Mouse (Mus musculus): Measurements from ENCODE around the gene Rab6b.

The Rab6b gene

GRCm38 (mm10) chr9:103227760-103228159, 116.2 kb downstream of the Rab6b start:
- Histone ChIP-seq H3K4me3 (replicated peaks; ENCODE audit: low read length) (no peak overlapping the region), H3K9me3 (ENCODE audit: low read length) (no peaks in the 10 kb centered on the region; the same call in 1 of the 2 replicates), H3K36me3 (ENCODE audit: insufficient read depth, low read length) (no peaks in the 10 kb centered on the region), H3K27me3 (ENCODE audit: insufficient read depth, low read length) (peaks cover 40% of the 10 kb centered on the region), H3K4me1 (replicated peaks; ENCODE audit: low read depth, low read length) (peaks cover 42% of the 10 kb centered on the region)
- no peak for TF ChIP-seq NANOG (IDR thresholded peaks at IDR 0.05; ENCODE audit: borderline replicate concordance, low read length)
- TF ChIP-seq CTCF (conservative IDR thresholded peaks at IDR 0.05; ENCODE audit: low read length) = no peak
- TF ChIP-seq POU5F1 (IDR thresholded peaks at IDR 0.05; ENCODE audit: borderline replicate concordance, low read length) = no peak

GRCm38 (mm10) chr9:103228370-103229003, 116.9 kb downstream of the Rab6b start:
- no peak overlapping the region for H3K4me3 ChIP-seq (replicated peaks; ENCODE audit: low read length)
- peaks cover 48% of the 10 kb centered on the region for H3K4me1 ChIP-seq (replicated peaks; ENCODE audit: low read depth, low read length)
- H3K36me3 ChIP-seq (ENCODE audit: insufficient read depth, low read length) = no peaks in the 10 kb centered on the region
- TF ChIP-seq NANOG (IDR thresholded peaks at IDR 0.05; ENCODE audit: borderline replicate concordance, low read length) = no peak
- TF ChIP-seq POU5F1 (IDR thresholded peaks at IDR 0.05; ENCODE audit: borderline replicate concordance, low read length) = no peak
- TF ChIP-seq CTCF (conservative IDR thresholded peaks at IDR 0.05; ENCODE audit: low read length) = no peak
- H3K9me3 ChIP-seq (ENCODE audit: low read length) = no peaks in the 10 kb centered on the region; the same call in 1 of the 2 replicates
- H3K27me3 ChIP-seq (ENCODE audit: insufficient read depth, low read length) = peaks cover 40% of the 10 kb centered on the region

GRCm38 (mm10) chr9:103229037-103229867, 117.7 kb downstream of the Rab6b start:
- TF ChIP-seq NANOG (IDR thresholded peaks at IDR 0.05; ENCODE audit: borderline replicate concordance, low read length) (no peak), CTCF (conservative IDR thresholded peaks at IDR 0.05; ENCODE audit: low read length) (no peak), POU5F1 (IDR thresholded peaks at IDR 0.05; ENCODE audit: borderline replicate concordance, low read length) (no peak)
- peak overlapping the region; percentile 61; the same call in 1 of the 2 replicates for H3K4me3 ChIP-seq (replicated peaks; ENCODE audit: low read length)
- no peaks in the 10 kb centered on the region for H3K36me3 ChIP-seq (ENCODE audit: insufficient read depth, low read length)
- H3K9me3 ChIP-seq (ENCODE audit: low read length) = no peaks in the 10 kb centered on the region; the same call in 1 of the 2 replicates
- peaks cover 48% of the 10 kb centered on the region for H3K4me1 ChIP-seq (replicated peaks; ENCODE audit: low read depth, low read length)
- H3K27me3 ChIP-seq (ENCODE audit: insufficient read depth, low read length) = peaks cover 40% of the 10 kb centered on the region

- Histone ChIP-seq H3K36me3 (ENCODE audit: insufficient read depth, low read length) (no peaks in the 10 kb centered on the region), H3K4me3 (replicated peaks; ENCODE audit: low read length) (peak within 1 kb of the TSS; percentile 61), H3K27me3 (ENCODE audit: insufficient read depth, low read length) (peaks cover 40% of the 10 kb centered on the region), H3K4me1 (replicated peaks; ENCODE audit: low read depth, low read length) (peaks cover 52% of the 10 kb centered on the region), H3K9me3 (ENCODE audit: low read length) (no peaks in the 10 kb centered on the region; the same call in 1 of the 2 replicates)
- TF ChIP-seq POU5F1 (IDR thresholded peaks at IDR 0.05; ENCODE audit: borderline replicate concordance, low read length) = no peak
- no peak for TF ChIP-seq NANOG (IDR thresholded peaks at IDR 0.05; ENCODE audit: borderline replicate concordance, low read length)
- TF ChIP-seq CTCF (conservative IDR thresholded peaks at IDR 0.05; ENCODE audit: low read length) = no peak
Measured at GRCm38 (mm10) chr9:103230151-103230951, 118.8 kb downstream of the Rab6b start, which contains the start of the genes Gm20425 and Trf. Gene Gm20425, minus strand, starts transcription at chr9:103230307. Gene Trf, minus strand, starts transcription at chr9:103230444.

GRCm38 (mm10) chr9:103232232-103233005, 120.8 kb downstream of the Rab6b start:
- peaks cover 48% of the 10 kb centered on the region for H3K4me1 ChIP-seq (replicated peaks; ENCODE audit: low read depth, low read length)
- H3K36me3 ChIP-seq (ENCODE audit: insufficient read depth, low read length) = no peaks in the 10 kb centered on the region
- H3K9me3 ChIP-seq (ENCODE audit: low read length) = no peaks in the 10 kb centered on the region; the same call in 1 of the 2 replicates
- TF ChIP-seq CTCF (conservative IDR thresholded peaks at IDR 0.05; ENCODE audit: low read length) = no peak
- H3K27me3 ChIP-seq (ENCODE audit: insufficient read depth, low read length) = peaks cover 28% of the 10 kb centered on the region
- H3K4me3 ChIP-seq (replicated peaks; ENCODE audit: low read length) = no peak overlapping the region

- H3K4me1 ChIP-seq (replicated peaks; ENCODE audit: low read depth, low read length) = peaks cover 42% of the 10 kb centered on the region
- H3K9me3 ChIP-seq (ENCODE audit: low read length) = no peaks in the 10 kb centered on the region; the same call in 1 of the 2 replicates
- no peaks in the 10 kb centered on the region for H3K36me3 ChIP-seq (ENCODE audit: insufficient read depth, low read length)
- no peak for TF ChIP-seq CTCF (conservative IDR thresholded peaks at IDR 0.05; ENCODE audit: low read length)
- H3K4me3 ChIP-seq (replicated peaks; ENCODE audit: low read length) = no peak overlapping the region
- peaks cover 24% of the 10 kb centered on the region for H3K27me3 ChIP-seq (ENCODE audit: insufficient read depth, low read length)
Measured at GRCm38 (mm10) chr9:103233006-103233395, 121.4 kb downstream of the Rab6b start.

- Histone ChIP-seq H3K9me3 (ENCODE audit: low read length) (no peaks in the 10 kb centered on the region), H3K4me1 (replicated peaks; ENCODE audit: low read depth, low read length) (peaks cover 36% of the 10 kb centered on the region), H3K4me3 (replicated peaks; ENCODE audit: low read length) (no peak overlapping the region), H3K27me3 (ENCODE audit: insufficient read depth, low read length) (peaks cover 16% of the 10 kb centered on the region), H3K36me3 (ENCODE audit: insufficient read depth, low read length) (no peaks in the 10 kb centered on the region)
- TF ChIP-seq NANOG (IDR thresholded peaks at IDR 0.05; ENCODE audit: borderline replicate concordance, low read length) (no peak), CTCF (conservative IDR thresholded peaks at IDR 0.05; ENCODE audit: low read length) (no peak), POU5F1 (IDR thresholded peaks at IDR 0.05; ENCODE audit: borderline replicate concordance, low read length) (no peak)
Measured at GRCm38 (mm10) chr9:103234059-103234458, 122.5 kb downstream of the Rab6b start.
